Mouse (Mus musculus) kidney, embryonic 16.5 days (tissue): ENCODE data around the gene Susd4. TPM values are rescaled to one million over a fixed set of nuclear protein-coding genes. Genes with fewer than 3 reads are reported as not detected.
A peak's percentile ranks its signal among the peaks of the same experiment; 100 is the strongest.

Source experiments
- ATAC-seq: fragments of 200-750 bp; cut with Nextera tagmentation; 2 replicates; pipeline ENCODE4 v1.8.0; 2017; ENCODE audit warnings: moderate TSS enrichment; ENCODE audit not compliant: low FRiP score, low TSS enrichment
- H3K27ac ChIP-seq: fragments of 300-500 bp; sonication (generic); 2 replicates; pipeline ENCODE4 v1.5.1; 2014; ENCODE audit warnings: low read length
- H3K27me3 ChIP-seq: fragments of 300-500 bp; sonication (generic); 2 replicates; pipeline ENCODE4 v1.6.1; 2014; ENCODE audit warnings: low read length, control low read depth, mixed read lengths; ENCODE audit not compliant: insufficient read depth
- H3K36me3 ChIP-seq: fragments of 300-500 bp; sonication (generic); 2 replicates; pipeline ENCODE4 v1.6.1; 2014; ENCODE audit warnings: low read length, control low read depth, mixed read lengths; ENCODE audit not compliant: insufficient read depth
- H3K4me1 ChIP-seq: fragments of 300-500 bp; sonication (generic); 2 replicates; pipeline ENCODE4 v1.6.1; 2014; ENCODE audit warnings: low read length, control low read depth, mixed read lengths; ENCODE audit not compliant: insufficient read depth
- H3K4me2 ChIP-seq: fragments of 300-500 bp; sonication (generic); replicated peaks from 2 replicates; pipeline ENCODE4 v1.6.1; 2014; ENCODE audit warnings: low read depth, low read length
- H3K4me3 ChIP-seq: fragments of 300-500 bp; sonication (generic); 2 replicates; pipeline ENCODE4 v1.5.1; 2014; ENCODE audit warnings: mild to moderate bottlenecking, low read length
- H3K9ac ChIP-seq: fragments of 300-500 bp; sonication (generic); replicated peaks from 2 replicates; pipeline ENCODE4 v1.6.1; 2014; ENCODE audit warnings: low read length
- H3K9me3 ChIP-seq: fragments of 300-500 bp; sonication (generic); 2 replicates; pipeline ENCODE4 v1.6.1; 2016; ENCODE audit warnings: low read length, control low read depth
- WGBS: fragments of 180-500 bp; shearing (Covaris S2); extraction: QIAGEN DNeasy Blood & Tissue Kit; methylation state at CpG from one replicate; pipeline ENCODE4 v1.1.7; 2014; 5-methylcytosine and 5-hydroxymethylcytosine counted together
- polyA plus RNA-seq: library from polyadenylated mRNA; unstranded; fragments of >200 nt; fragmentation: Nextera tagmentation; extraction: Ambion mirVana; gene quantifications from 2 replicates; pipeline ENCODE4 v1.2.1, GENCODE M21; 2015

Gene Susd4
- polyA plus RNA-seq, 1 experiment from 2014 or later = 25.7 TPM

- Histone ChIP-seq H3K27me3 (no peaks in the 10 kb centered on the region), H3K27ac (no peak overlapping the region), H3K36me3 (no peaks in the 10 kb centered on the region), H3K9ac (no peak overlapping the region), H3K4me3 (no peak overlapping the region), H3K4me2 (no peak overlapping the region), H3K9me3 (no peaks in the 10 kb centered on the region), H3K4me1 (peaks cover 5% of the 10 kb centered on the region; the same call in 1 of the 2 replicates)
- 77% methylated on average over 2 of the region's 2 CpGs for WGBS
- no peak for ATAC-seq
These were observed 37.9 kb downstream of the Susd4 start for GRCm38 (mm10) chr1:182801590-182801989.

GRCm38 (mm10) chr1:182802891-182803290 is 39.2 kb downstream of the Susd4 start:
- no peak for ATAC-seq
- Histone ChIP-seq H3K9me3 (no peaks in the 10 kb centered on the region), H3K9ac (no peak overlapping the region), H3K36me3 (no peaks in the 10 kb centered on the region), H3K4me2 (no peak overlapping the region), H3K27ac (no peak overlapping the region), H3K4me3 (no peak overlapping the region), H3K4me1 (peaks cover 5% of the 10 kb centered on the region; the same call in 1 of the 2 replicates), H3K27me3 (no peaks in the 10 kb centered on the region)
- 63% methylated on average over 15 of the region's 15 CpGs for WGBS

GRCm38 (mm10) chr1:182813991-182814390 is 50.3 kb downstream of the Susd4 start:
- Histone ChIP-seq H3K36me3 (peaks cover 8% of the 10 kb centered on the region; the same call in 1 of the 2 replicates), H3K4me2 (0 out of 2 replicates have a peak overlapping the region, but pooled peaks have one; percentile 20)
- 26% methylated on average over 7 of the region's 7 CpGs for WGBS

GRCm38 (mm10) chr1:182814566-182814965 is 50.9 kb downstream of the Susd4 start:
- H3K36me3 ChIP-seq = peaks cover 8% of the 10 kb centered on the region; the same call in 1 of the 2 replicates
- H3K4me2 ChIP-seq = no peak overlapping the region
- no peak overlapping the region for H3K9ac ChIP-seq
- 63% methylated on average over 6 of the region's 6 CpGs for WGBS
- peaks cover 9% of the 10 kb centered on the region; the same call in 1 of the 2 replicates for H3K9me3 ChIP-seq
- 0 out of 2 replicates have a peak overlapping the region, but pooled peaks have one; percentile 26 for H3K27ac ChIP-seq
- peaks cover 29% of the 10 kb centered on the region for H3K4me1 ChIP-seq
- no peaks in the 10 kb centered on the region for H3K27me3 ChIP-seq
- ATAC-seq = no peak
- no peak overlapping the region for H3K4me3 ChIP-seq

More at GRCm38 (mm10) chr1:182813991-182814390, 50.3 kb downstream of the Susd4 start:
- H3K4me1 ChIP-seq = peaks cover 23% of the 10 kb centered on the region
- no peaks in the 10 kb centered on the region for H3K27me3 ChIP-seq
- H3K27ac ChIP-seq = 0 out of 2 replicates have a peak overlapping the region, but pooled peaks have one; percentile 26
- H3K9me3 ChIP-seq = peaks cover 9% of the 10 kb centered on the region; the same call in 1 of the 2 replicates
- ATAC-seq = no peak
- H3K9ac ChIP-seq = 0 out of 2 replicates have a peak overlapping the region, but pooled peaks have one; percentile 36
- H3K4me3 ChIP-seq = no peak overlapping the region

GRCm38 (mm10) chr1:182817106-182817505 is 53.4 kb downstream of the Susd4 start:
- WGBS = 53% methylated on average over 5 of the region's 5 CpGs
- no peak overlapping the region for H3K4me2 ChIP-seq
- H3K9ac ChIP-seq = no peak overlapping the region
- no peak for ATAC-seq
- no peak overlapping the region for H3K27ac ChIP-seq
- H3K9me3 ChIP-seq = peaks cover 5% of the 10 kb centered on the region; the same call in 1 of the 2 replicates
- H3K27me3 ChIP-seq = no peaks in the 10 kb centered on the region
- H3K36me3 ChIP-seq = peaks cover 6% of the 10 kb centered on the region; the same call in 1 of the 2 replicates
- H3K4me1 ChIP-seq = peaks cover 32% of the 10 kb centered on the region
- no peak overlapping the region for H3K4me3 ChIP-seq

GRCm38 (mm10) chr1:182817624-182818023 is 54.0 kb downstream of the Susd4 start:
- Histone ChIP-seq H3K27me3 (no peaks in the 10 kb centered on the region), H3K27ac (no peak overlapping the region), H3K9ac (no peak overlapping the region), H3K4me2 (no peak overlapping the region), H3K9me3 (peaks cover under 1% of the 10 kb centered on the region; the same call in 1 of the 2 replicates), H3K36me3 (0 out of 2 replicates have a peak, but pooled peaks cover under 1% of the 10 kb centered on the region), H3K4me1 (peaks cover 32% of the 10 kb centered on the region), H3K4me3 (no peak overlapping the region)
- no peak for ATAC-seq
- 24% methylated on average over 6 of the region's 6 CpGs for WGBS

- Histone ChIP-seq H3K9me3 (no peaks in the 10 kb centered on the region), H3K27me3 (no peaks in the 10 kb centered on the region), H3K9ac (no peak overlapping the region), H3K4me2 (no peak overlapping the region; the same call in 1 of the 2 replicates), H3K4me1 (peaks cover 30% of the 10 kb centered on the region), H3K27ac (no peak overlapping the region), H3K36me3 (no peaks in the 10 kb centered on the region), H3K4me3 (no peak overlapping the region)
- 18% methylated on average over 10 of the region's 10 CpGs for WGBS
- ATAC-seq = peak; percentile 88
These were observed 55.3 kb downstream of the Susd4 start for GRCm38 (mm10) chr1:182818931-182819330.

- H3K36me3 ChIP-seq = no peaks in the 10 kb centered on the region
- H3K4me1 ChIP-seq = peaks cover 21% of the 10 kb centered on the region; the same call in 1 of the 2 replicates
- H3K4me2 ChIP-seq = no peak overlapping the region
- H3K27ac ChIP-seq = no peak overlapping the region
- ATAC-seq = no peak
- no peaks in the 10 kb centered on the region for H3K27me3 ChIP-seq
- H3K9me3 ChIP-seq = no peaks in the 10 kb centered on the region
- no peak overlapping the region for H3K9ac ChIP-seq
- 69% methylated on average over 10 of the region's 10 CpGs for WGBS
- no peak overlapping the region for H3K4me3 ChIP-seq
These were observed 59.1 kb downstream of the Susd4 start for GRCm38 (mm10) chr1:182822729-182823128.

GRCm38 (mm10) chr1:182823723-182824421 is 60.2 kb downstream of the Susd4 start:
- ATAC-seq = no peak
- Histone ChIP-seq H3K36me3 (no peaks in the 10 kb centered on the region), H3K4me2 (no peak overlapping the region), H3K27me3 (no peaks in the 10 kb centered on the region), H3K9ac (no peak overlapping the region), H3K9me3 (no peaks in the 10 kb centered on the region), H3K4me1 (peaks cover 16% of the 10 kb centered on the region; the same call in 1 of the 2 replicates), H3K27ac (no peak overlapping the region), H3K4me3 (no peak overlapping the region)
- 65% methylated on average over 21 of the region's 21 CpGs for WGBS

- Histone ChIP-seq H3K4me3 (no peak overlapping the region), H3K27ac (no peak overlapping the region), H3K4me2 (no peak overlapping the region), H3K4me1 (peaks cover 6% of the 10 kb centered on the region; the same call in 1 of the 2 replicates), H3K9me3 (no peaks in the 10 kb centered on the region), H3K9ac (no peak overlapping the region), H3K36me3 (no peaks in the 10 kb centered on the region), H3K27me3 (no peaks in the 10 kb centered on the region)
- WGBS = 83% methylated on average over 3 of the region's 3 CpGs
- no peak for ATAC-seq
These were observed 62.9 kb downstream of the Susd4 start for GRCm38 (mm10) chr1:182826557-182826956.
